Mouse (Mus musculus) midbrain, embryonic 16.5 days (tissue): ENCODE measurements around the gene Tmem270. TPM values are rescaled to one million over a fixed set of nuclear protein-coding genes. Genes with fewer than 3 reads are reported as not detected.

ENCODE experiments used
- ATAC-seq: fragments of 200-750 bp; cut with Nextera tagmentation; 2 replicates; pipeline ENCODE4 v1.8.0; 2017; ENCODE audit warnings: moderate TSS enrichment
- H3K27ac ChIP-seq: fragments of 300-500 bp; sonication (generic); 2 replicates; pipeline ENCODE4 v1.5.1; 2014; ENCODE audit warnings: mild to moderate bottlenecking, low read length, mixed read lengths
- H3K27me3 ChIP-seq: fragments of 300-500 bp; sonication (generic); 2 replicates; pipeline ENCODE4 v1.6.1; 2014; ENCODE audit warnings: low read depth, low read length, mixed read lengths; ENCODE audit not compliant: control insufficient read depth, insufficient read depth
- H3K36me3 ChIP-seq: fragments of 300-500 bp; sonication (generic); 2 replicates; pipeline ENCODE4 v1.6.1; 2014; ENCODE audit warnings: mild to moderate bottlenecking, low read length, moderate library complexity, mixed read lengths; ENCODE audit not compliant: control insufficient read depth, insufficient read depth
- H3K4me1 ChIP-seq: fragments of 300-500 bp; sonication (generic); 2 replicates; pipeline ENCODE4 v1.6.1; 2014; ENCODE audit warnings: mild to moderate bottlenecking, low read length, mixed read lengths; ENCODE audit not compliant: control insufficient read depth, insufficient read depth
- H3K4me2 ChIP-seq: fragments of 300-500 bp; sonication (generic); 2 replicates; pipeline ENCODE4 v1.6.1; 2014; ENCODE audit warnings: mild to moderate bottlenecking, low read length, mixed read lengths
- H3K4me3 ChIP-seq: fragments of 300-500 bp; sonication (generic); 2 replicates; pipeline ENCODE4 v1.5.1; 2014; ENCODE audit warnings: low read depth, mild to moderate bottlenecking, low read length, moderate library complexity, mixed read lengths
- H3K9ac ChIP-seq: fragments of 300-500 bp; sonication (generic); 2 replicates; pipeline ENCODE4 v1.6.1; 2014; ENCODE audit warnings: low read depth, low read length, mixed read lengths
- H3K9me3 ChIP-seq: fragments of 300-500 bp; sonication (generic); replicated peaks from 2 replicates; pipeline ENCODE4 v1.6.1; 2014; ENCODE audit warnings: mild to moderate bottlenecking, low read length, mixed read lengths; ENCODE audit not compliant: control insufficient read depth, poor library complexity, severe bottlenecking
- WGBS: fragments of 180-500 bp; shearing (Covaris S2); extraction: QIAGEN DNeasy Blood & Tissue Kit; methylation state at CpG from one replicate; pipeline ENCODE4 v1.1.7; 2014; 5-methylcytosine and 5-hydroxymethylcytosine counted together
- polyA plus RNA-seq: library from polyadenylated mRNA; unstranded; fragments of >200 nt; fragmentation: Nextera tagmentation; extraction: Ambion mirVana; gene quantifications from 2 replicates; pipeline ENCODE4 v1.2.1, GENCODE M21; 2015

Tmem270 gene
- polyA plus RNA-seq, 1 experiment from 2014 or later = not detected

- no peak overlapping the region for H3K27ac ChIP-seq
- H3K4me2 ChIP-seq = no peak overlapping the region
- no peaks in the 10 kb centered on the region for H3K27me3 ChIP-seq
- WGBS = 74% methylated on average over 16 of the region's 16 CpGs
- ATAC-seq = no peak
- H3K9ac ChIP-seq = no peak overlapping the region
- no peaks in the 10 kb centered on the region for H3K9me3 ChIP-seq
- H3K4me3 ChIP-seq = no peak overlapping the region
- no peaks in the 10 kb centered on the region for H3K4me1 ChIP-seq
- H3K36me3 ChIP-seq = no peaks in the 10 kb centered on the region
These were observed 44.5 kb downstream of the Tmem270 start for GRCm38 (mm10) chr5:134861902-134862497.

- Histone ChIP-seq H3K4me2 (no peak overlapping the region), H3K4me1 (no peaks in the 10 kb centered on the region), H3K36me3 (no peaks in the 10 kb centered on the region), H3K4me3 (no peak overlapping the region), H3K9ac (no peak overlapping the region), H3K27ac (no peak overlapping the region), H3K27me3 (no peaks in the 10 kb centered on the region), H3K9me3 (no peaks in the 10 kb centered on the region)
- WGBS = 90% methylated on average over 5 of the region's 5 CpGs
- no peak for ATAC-seq
These were observed 47.3 kb downstream of the Tmem270 start for GRCm38 (mm10) chr5:134859193-134859592.

- Histone ChIP-seq H3K9me3 (no peaks in the 10 kb centered on the region), H3K4me3 (no peak overlapping the region), H3K27me3 (no peaks in the 10 kb centered on the region), H3K9ac (no peak overlapping the region), H3K27ac (no peak overlapping the region), H3K4me1 (no peaks in the 10 kb centered on the region), H3K4me2 (no peak overlapping the region), H3K36me3 (no peaks in the 10 kb centered on the region)
- no peak for ATAC-seq
- WGBS = 90% methylated on average over 10 of the region's 10 CpGs
These were observed 48.2 kb downstream of the Tmem270 start for GRCm38 (mm10) chr5:134858378-134858777.

GRCm38 (mm10) chr5:134852873-134853272 is 53.7 kb downstream of the Tmem270 start:
- Histone ChIP-seq H3K4me3 (no peak overlapping the region), H3K36me3 (no peaks in the 10 kb centered on the region), H3K9ac (no peak overlapping the region), H3K27me3 (no peaks in the 10 kb centered on the region), H3K4me2 (no peak overlapping the region), H3K27ac (no peak overlapping the region), H3K4me1 (no peaks in the 10 kb centered on the region), H3K9me3 (no peaks in the 10 kb centered on the region; the same call in 1 of the 2 replicates)
- 93% methylated on average over 5 of the region's 5 CpGs for WGBS
- no peak for ATAC-seq

Other genes starting within 250 kb of the Tmem270 start
- gene Limk1, start 218.1 kb downstream of the Tmem270 start, polyA plus RNA-seq = 17.8 and 20.1 TPM in 2 replicates
- gene Eln, start 159.4 kb downstream of the Tmem270 start, polyA plus RNA-seq = 10.0 and 12.1 TPM in 2 replicates
- gene Cldn13, start 8.8 kb upstream of the Tmem270 start, polyA plus RNA-seq = not detected in 2 replicates
- gene Mettl27, start 25.6 kb upstream of the Tmem270 start, polyA plus RNA-seq = 6.4 and 6.6 TPM in 2 replicates
- gene Cldn4, start 40.2 kb upstream of the Tmem270 start, polyA plus RNA-seq = not detected in 2 replicates
- gene Cldn3, start 79.5 kb upstream of the Tmem270 start, polyA plus RNA-seq = 2.2 and 2.6 TPM in 2 replicates
- gene Abhd11, start 102.4 kb upstream of the Tmem270 start, polyA plus RNA-seq = 76.5 and 81.5 TPM in 2 replicates
- gene Stx1a, start 116.7 kb upstream of the Tmem270 start, polyA plus RNA-seq = 162 and 195 TPM in 2 replicates
- gene Dnajc30, start 157.5 kb upstream of the Tmem270 start, polyA plus RNA-seq = 48.8 and 49.6 TPM in 2 replicates
- gene Bud23, start 158.2 kb upstream of the Tmem270 start, polyA plus RNA-seq = 74.4 and 76.9 TPM in 2 replicates
- 32.4 and 33.6 TPM in 2 replicates for gene Vps37d, start 171.5 kb upstream of the Tmem270 start, polyA plus RNA-seq
- gene Mlxipl, start 183.2 kb upstream of the Tmem270 start, polyA plus RNA-seq = 0.87 and 1.0 TPM in 2 replicates
- 12.9 and 14.5 TPM in 2 replicates for gene Tbl2, start 242.9 kb upstream of the Tmem270 start, polyA plus RNA-seq